Mouse (Mus musculus) midbrain, embryonic 10.5 days (tissue): ENCODE measurements around the gene Zswim7. TPM values are rescaled to one million over a fixed set of nuclear protein-coding genes. Genes with fewer than 3 reads are reported as not detected.
"Not testable (repeated sequence)": the region's sequence is repeated elsewhere in the genome, so short reads cannot be mapped to it uniquely, and the experiment has no call there.

Source experiments
- DNase-seq: peaks from one replicate; pipeline ENCODE4 v3.0.0-alpha.2; 2017; ENCODE audit warnings: low spot score
- H3K27ac ChIP-seq: fragments of 300-500 bp; sonication (generic); replicated peaks from 2 replicates; pipeline ENCODE4 v1.5.1; 2016; ENCODE audit warnings: mild to moderate bottlenecking
- H3K27me3 ChIP-seq: fragments of 300-500 bp; sonication (generic); 2 replicates; pipeline ENCODE4 v1.6.1; 2016; ENCODE audit warnings: low read depth, mild to moderate bottlenecking; ENCODE audit not compliant: poor library complexity, severe bottlenecking
- H3K36me3 ChIP-seq: fragments of 300-500 bp; sonication (generic); 2 replicates; pipeline ENCODE4 v1.6.1; 2016; ENCODE audit warnings: mild to moderate bottlenecking, moderate library complexity
- H3K4me1 ChIP-seq: fragments of 300-500 bp; sonication (generic); 2 replicates; pipeline ENCODE4 v1.6.1; 2016
- H3K4me3 ChIP-seq: fragments of 300-500 bp; sonication (generic); 2 replicates; pipeline ENCODE4 v1.5.1; 2016; ENCODE audit warnings: mild to moderate bottlenecking, moderate library complexity
- H3K9me3 ChIP-seq: fragments of 300-500 bp; sonication (generic); replicated peaks from 2 replicates; pipeline ENCODE4 v1.6.1; 2016; ENCODE audit warnings: mild to moderate bottlenecking
- WGBS: fragments of 180-500 bp; shearing (Covaris S2); methylation state at CpG from one replicate; pipeline ENCODE4 v1.1.7; 2016; 5-methylcytosine and 5-hydroxymethylcytosine counted together
- polyA plus RNA-seq: library from polyadenylated mRNA; unstranded; fragments of >200 nt; fragmentation: Nextera tagmentation; extraction: Ambion mirVana; gene quantifications from 2 replicates; pipeline ENCODE4 v1.2.1, GENCODE M21; 2016

The Zswim7 gene
- polyA plus RNA-seq = 15.6 and 16.8 TPM in 2 replicates

- peak within 1 kb of the TSS; percentile 90 for H3K4me3 ChIP-seq
- peak; percentile 94 for DNase-seq
- peaks cover 13% of the 10 kb centered on the region for H3K4me1 ChIP-seq
- H3K27me3 ChIP-seq = no peaks in the 10 kb centered on the region
- H3K27ac ChIP-seq = peak within 1 kb of the TSS; percentile 92
- peaks cover 29% of the 10 kb centered on the region for H3K36me3 ChIP-seq
- WGBS = under 1% methylated on average over 68 of the region's 68 CpGs
- H3K9me3 ChIP-seq = no peaks in the 10 kb centered on the region
These were observed at the start of gene Zswim7, which contains the start of gene Ttc19 for GRCm38 (mm10) chr11:62280675-62281600. Gene Zswim7, minus strand, starts transcription at chr11:62281375. Gene Ttc19, plus strand, starts transcription at chr11:62281473.

GRCm38 (mm10) chr11:62323659-62324058 lies 42.5 kb upstream of the Zswim7 start:
- Histone ChIP-seq H3K27ac (no peak overlapping the region), H3K36me3 (peaks cover 100% of the 10 kb centered on the region)
- WGBS = 92% methylated on average over 3 of the region's 3 CpGs

GRCm38 (mm10) chr11:62320097-62320496 lies 38.9 kb upstream of the Zswim7 start:
- 97% methylated on average over 3 of the region's 3 CpGs for WGBS
- Histone ChIP-seq H3K4me3 (no peak overlapping the region), H3K4me1 (no peaks in the 10 kb centered on the region), H3K36me3 (peaks cover 100% of the 10 kb centered on the region), H3K9me3 (no peaks in the 10 kb centered on the region), H3K27me3 (no peaks in the 10 kb centered on the region), H3K27ac (no peak overlapping the region)
- DNase-seq = no peak

More at GRCm38 (mm10) chr11:62323659-62324058, 42.5 kb upstream of the Zswim7 start:
- no peak overlapping the region for H3K4me3 ChIP-seq
- no peaks in the 10 kb centered on the region for H3K4me1 ChIP-seq
- H3K9me3 ChIP-seq = no peaks in the 10 kb centered on the region
- no peak for DNase-seq
- no peaks in the 10 kb centered on the region for H3K27me3 ChIP-seq

GRCm38 (mm10) chr11:62317746-62318145 lies 36.6 kb upstream of the Zswim7 start:
- Histone ChIP-seq H3K36me3 (peaks cover 100% of the 10 kb centered on the region), H3K9me3 (no peaks in the 10 kb centered on the region), H3K27me3 (no peaks in the 10 kb centered on the region), H3K4me3 (no peak overlapping the region), H3K4me1 (no peaks in the 10 kb centered on the region), H3K27ac (no peak overlapping the region)
- WGBS = 92% methylated on average over 11 of the region's 11 CpGs
- no peak for DNase-seq

GRCm38 (mm10) chr11:62314984-62315383 lies 33.8 kb upstream of the Zswim7 start:
- H3K9me3 ChIP-seq = no peaks in the 10 kb centered on the region
- peaks cover 94% of the 10 kb centered on the region for H3K36me3 ChIP-seq
- H3K27me3 ChIP-seq = no peaks in the 10 kb centered on the region
- no peak overlapping the region for H3K4me3 ChIP-seq
- no peaks in the 10 kb centered on the region for H3K4me1 ChIP-seq
- DNase-seq = no peak
- H3K27ac ChIP-seq = no peak overlapping the region
- 96% methylated on average over 5 of the region's 5 CpGs for WGBS

- 92% methylated on average over 2 of the region's 2 CpGs for WGBS
- H3K27ac ChIP-seq = no peak overlapping the region
- H3K4me3 ChIP-seq = no peak overlapping the region
- H3K9me3 ChIP-seq = no peaks in the 10 kb centered on the region
- no peaks in the 10 kb centered on the region for H3K27me3 ChIP-seq
- peaks cover 76% of the 10 kb centered on the region for H3K36me3 ChIP-seq
- no peaks in the 10 kb centered on the region for H3K4me1 ChIP-seq
- no peak for DNase-seq
These were observed 28.1 kb upstream of the Zswim7 start for GRCm38 (mm10) chr11:62309296-62309695.

- H3K4me1 ChIP-seq = peaks cover 6% of the 10 kb centered on the region; the same call in 1 of the 2 replicates
- no peak overlapping the region for H3K4me3 ChIP-seq
- H3K27ac ChIP-seq = no peak overlapping the region
- WGBS = 96% methylated on average over 2 of the region's 2 CpGs
- H3K9me3 ChIP-seq = no peaks in the 10 kb centered on the region
- peaks cover 48% of the 10 kb centered on the region for H3K36me3 ChIP-seq
- no peaks in the 10 kb centered on the region for H3K27me3 ChIP-seq
- no peak for DNase-seq
These were observed 24.7 kb upstream of the Zswim7 start for GRCm38 (mm10) chr11:62305866-62306265.

GRCm38 (mm10) chr11:62298883-62299282 lies 17.7 kb upstream of the Zswim7 start:
- 87% methylated on average over 6 of the region's 6 CpGs for WGBS
- no peaks in the 10 kb centered on the region for H3K27me3 ChIP-seq
- no peaks in the 10 kb centered on the region for H3K9me3 ChIP-seq
- no peak overlapping the region for H3K27ac ChIP-seq
- H3K36me3 ChIP-seq = peaks cover 33% of the 10 kb centered on the region
- peaks cover 6% of the 10 kb centered on the region; the same call in 1 of the 2 replicates for H3K4me1 ChIP-seq
- no peak overlapping the region for H3K4me3 ChIP-seq
- DNase-seq = no peak

GRCm38 (mm10) chr11:62294121-62294520 lies 12.9 kb upstream of the Zswim7 start:
- H3K4me3 ChIP-seq = no peak overlapping the region
- no peaks in the 10 kb centered on the region for H3K9me3 ChIP-seq
- H3K27ac ChIP-seq = no peak overlapping the region
- 91% methylated on average over 2 of the region's 2 CpGs for WGBS
- peaks cover 50% of the 10 kb centered on the region for H3K36me3 ChIP-seq
- H3K4me1 ChIP-seq = no peaks in the 10 kb centered on the region
- H3K27me3 ChIP-seq = no peaks in the 10 kb centered on the region
- no peak for DNase-seq

- H3K27me3 ChIP-seq = no peaks in the 10 kb centered on the region
- H3K27ac ChIP-seq = no peak overlapping the region
- 100% methylated on average over 1 of the region's 1 CpGs for WGBS
- no peaks in the 10 kb centered on the region for H3K4me1 ChIP-seq
- DNase-seq = no peak
- H3K9me3 ChIP-seq = no peaks in the 10 kb centered on the region
- no peak overlapping the region for H3K4me3 ChIP-seq
- peaks cover 78% of the 10 kb centered on the region for H3K36me3 ChIP-seq
These were observed 6.5 kb upstream of the Zswim7 start for GRCm38 (mm10) chr11:62287700-62288099.

GRCm38 (mm10) chr11:62285020-62285419 lies 3.8 kb upstream of the Zswim7 start:
- H3K4me1 ChIP-seq = peaks cover 12% of the 10 kb centered on the region
- H3K27me3 ChIP-seq = no peaks in the 10 kb centered on the region
- DNase-seq = no peak
- H3K9me3 ChIP-seq = no peaks in the 10 kb centered on the region
- H3K4me3 ChIP-seq = no peak overlapping the region
- 89% methylated on average over 8 of the region's 8 CpGs for WGBS
- peaks cover 65% of the 10 kb centered on the region for H3K36me3 ChIP-seq
- no peak overlapping the region for H3K27ac ChIP-seq

GRCm38 (mm10) chr11:62284020-62284419 lies 2.8 kb upstream of the Zswim7 start:
- Histone ChIP-seq H3K4me1 (peaks cover 13% of the 10 kb centered on the region), H3K36me3 (peaks cover 57% of the 10 kb centered on the region)
- not testable (repeated sequence) for H3K4me3 ChIP-seq, H3K9me3 ChIP-seq, H3K27ac ChIP-seq, H3K27me3 ChIP-seq, DNase-seq
- WGBS = 92% methylated on average over 3 of the region's 3 CpGs

GRCm38 (mm10) chr11:62281601-62281997 lies 424 bp upstream of the Zswim7 start:
- DNase-seq = no peak
- Histone ChIP-seq H3K36me3 (peaks cover 36% of the 10 kb centered on the region), H3K9me3 (no peaks in the 10 kb centered on the region), H3K4me1 (peaks cover 13% of the 10 kb centered on the region), H3K27me3 (no peaks in the 10 kb centered on the region), H3K4me3 (peak overlapping the region; percentile 90), H3K27ac (peak overlapping the region; percentile 92)
- WGBS = under 1% methylated on average over 55 of the region's 57 CpGs
